Mouse (Mus musculus): Measurements from ENCODE around the gene Crip2. TPM values are rescaled to one million over a fixed set of nuclear protein-coding genes. Genes with fewer than 3 reads are reported as not detected.

Crip2 gene
- total RNA-seq, 1 experiment from 2014 or later: 0.40 TPM

DNA sequence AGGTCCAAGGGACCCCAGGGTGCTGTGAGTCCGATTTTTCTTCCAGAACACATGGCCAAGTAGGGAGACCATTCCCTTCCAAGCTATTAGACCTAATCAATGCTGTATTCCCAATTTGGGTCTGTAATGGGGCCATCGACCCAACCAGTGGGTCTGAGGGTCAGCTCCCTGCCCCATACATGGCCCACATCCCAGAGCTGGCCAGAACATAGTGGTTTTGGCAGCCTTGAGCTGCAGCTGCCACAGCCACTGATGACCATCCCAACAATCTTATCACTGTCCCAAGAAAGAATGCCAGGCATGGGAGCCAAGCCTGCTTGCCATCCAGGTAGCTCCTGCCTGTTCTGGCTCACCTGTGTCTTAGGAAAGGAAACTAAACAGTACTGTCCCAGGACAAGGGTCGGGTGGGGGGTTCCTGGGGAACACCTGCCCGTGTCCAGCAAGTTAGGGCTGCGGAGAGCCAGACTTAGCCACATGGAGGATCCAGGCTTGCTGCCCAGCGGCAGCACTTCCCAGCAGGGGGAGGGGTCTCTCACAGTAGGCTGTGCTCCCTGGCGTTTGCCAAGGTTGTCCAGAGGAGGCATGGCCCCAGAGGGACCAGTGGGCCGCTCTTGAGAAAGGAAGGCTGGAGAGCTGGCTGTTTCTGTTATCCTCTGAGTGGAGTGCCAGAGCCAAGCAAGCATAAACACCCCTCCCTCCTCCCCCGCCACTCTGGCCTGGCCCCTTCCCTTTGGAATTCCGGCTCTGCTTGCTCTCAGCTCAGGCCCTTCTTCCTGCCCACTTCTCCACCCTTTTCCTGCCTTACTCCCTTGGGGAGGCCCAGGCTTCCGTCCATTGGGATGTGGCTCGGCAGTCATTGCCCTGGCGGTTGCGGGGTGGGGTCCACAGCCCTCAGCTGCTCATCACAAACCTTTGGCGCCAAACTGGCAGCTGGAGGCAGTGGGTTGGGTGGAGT, 2.3 kb downstream of the Crip2 start:
- no peak for ATAC-seq (replicated peaks in 1 of 2; ENCODE audit: insufficient read depth in 1 of 2, low FRiP score in 2 of 2, low TSS enrichment in 1 of 2, low read depth in 1 of 2, poor library complexity in 2 of 2, severe bottlenecking in 2 of 2)

- no peak for ATAC-seq (replicated peaks in 1 of 2; ENCODE audit: insufficient read depth in 1 of 2, low FRiP score in 2 of 2, low TSS enrichment in 1 of 2, low read depth in 1 of 2, poor library complexity in 2 of 2, severe bottlenecking in 2 of 2)
Measured at GRCm38 (mm10) chr12:113143164-113143563, 3.1 kb downstream of the Crip2 start.

- peak in 1 of 2 experiments; percentile 12; a peak in 1 of 4 replicates for ATAC-seq (replicated peaks in 1 of 2; ENCODE audit: insufficient read depth in 1 of 2, low FRiP score in 2 of 2, low TSS enrichment in 1 of 2, low read depth in 1 of 2, poor library complexity in 2 of 2, severe bottlenecking in 2 of 2)
Measured at GRCm38 (mm10) chr12:113144001-113144756, 4.1 kb downstream of the Crip2 start.

DNA sequence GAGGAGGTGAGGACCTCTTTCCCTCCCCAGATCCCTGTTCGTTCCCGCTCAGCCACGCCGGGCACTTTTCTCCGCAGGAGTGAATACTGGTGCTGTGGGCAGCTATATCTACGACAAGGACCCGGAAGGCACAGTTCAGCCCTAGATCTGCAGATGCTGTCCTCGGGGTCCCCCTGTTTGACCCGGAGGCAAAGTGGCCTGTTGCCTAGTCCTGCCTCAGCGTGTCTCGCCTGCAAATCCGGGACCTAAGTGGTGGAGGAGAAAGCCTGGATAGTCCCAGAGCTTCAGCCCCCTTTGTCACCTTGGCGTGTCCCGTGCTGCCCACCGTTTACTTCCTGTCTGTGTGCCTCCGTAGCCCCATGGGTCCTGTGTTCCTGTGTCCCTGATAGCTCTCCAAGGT, 4.8 kb downstream of the Crip2 start:
- ATAC-seq (replicated peaks in 1 of 2; ENCODE audit: insufficient read depth in 1 of 2, low FRiP score in 2 of 2, low TSS enrichment in 1 of 2, low read depth in 1 of 2, poor library complexity in 2 of 2, severe bottlenecking in 2 of 2): no peak

- ATAC-seq (replicated peaks in 1 of 2; ENCODE audit: insufficient read depth in 1 of 2, low FRiP score in 2 of 2, low TSS enrichment in 1 of 2, low read depth in 1 of 2, poor library complexity in 2 of 2, severe bottlenecking in 2 of 2): no peak
Measured at GRCm38 (mm10) chr12:113145591-113145990, 5.6 kb downstream of the Crip2 start.

DNA sequence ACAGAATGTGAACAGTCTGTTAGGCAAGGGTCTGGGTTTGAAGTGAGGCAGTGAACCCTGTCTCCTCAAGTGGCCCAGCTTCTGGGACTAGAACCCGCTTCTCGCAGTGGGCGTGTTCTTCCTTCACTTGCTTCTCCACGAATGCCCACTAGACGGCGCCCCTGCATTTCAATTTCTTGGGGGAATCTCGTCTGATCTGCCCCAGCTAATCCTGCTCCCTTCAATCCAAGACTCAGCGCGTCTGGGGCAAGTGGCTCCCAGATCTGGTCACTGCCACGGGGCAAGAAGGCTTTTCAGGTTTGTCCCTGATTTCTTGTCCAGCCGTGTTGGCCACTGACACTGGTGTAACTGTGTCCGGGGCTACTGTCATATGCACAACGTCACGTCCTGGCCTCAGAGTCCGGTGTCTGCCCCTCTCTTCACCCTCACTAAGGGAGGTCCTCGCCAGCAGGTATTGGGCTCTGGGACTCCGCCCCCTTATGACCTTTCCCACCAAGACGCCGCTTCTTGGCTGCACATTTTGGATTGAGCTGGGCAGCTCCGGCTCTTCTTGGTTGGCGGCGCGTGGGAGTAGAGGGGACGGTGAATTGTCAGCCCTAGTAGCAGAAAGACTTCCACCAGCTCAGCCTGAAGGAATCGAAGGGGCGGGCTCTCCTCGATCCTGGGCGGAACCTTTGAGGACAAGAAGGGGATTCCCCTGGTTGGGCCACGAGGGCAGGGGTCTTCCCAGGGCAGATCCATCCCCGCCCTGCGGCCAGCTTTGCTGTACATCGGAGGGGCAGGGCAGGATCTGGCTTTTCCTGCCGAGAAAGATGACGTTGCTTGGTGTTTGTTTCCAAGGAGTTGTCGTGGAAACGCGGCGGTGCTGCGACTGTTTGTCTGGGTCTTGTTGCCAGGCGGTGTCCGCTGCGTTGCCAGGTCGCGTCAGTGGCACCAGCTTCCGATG, 6.3 kb downstream of the Crip2 start, which contains the start of gene Crip1:
Gene Crip1, plus strand, starts transcription at position 205 of the 946 bp plus-strand sequence.
- peak; percentile 56 to 60 for ATAC-seq (replicated peaks in 1 of 2; ENCODE audit: insufficient read depth in 1 of 2, low FRiP score in 2 of 2, low TSS enrichment in 1 of 2, low read depth in 1 of 2, poor library complexity in 2 of 2, severe bottlenecking in 2 of 2)

GRCm38 (mm10) chr12:113147481-113147880, 7.4 kb downstream of the Crip2 start:
- ATAC-seq (replicated peaks in 1 of 2; ENCODE audit: insufficient read depth in 1 of 2, low FRiP score in 2 of 2, low TSS enrichment in 1 of 2, low read depth in 1 of 2, poor library complexity in 2 of 2, severe bottlenecking in 2 of 2): no peak

- ATAC-seq (replicated peaks in 1 of 2; ENCODE audit: insufficient read depth in 1 of 2, low FRiP score in 2 of 2, low TSS enrichment in 1 of 2, low read depth in 1 of 2, poor library complexity in 2 of 2, severe bottlenecking in 2 of 2): no peak
Measured at GRCm38 (mm10) chr12:113148381-113149035, 8.5 kb downstream of the Crip2 start.

- no peak for ATAC-seq (replicated peaks in 1 of 2; ENCODE audit: insufficient read depth in 1 of 2, low FRiP score in 2 of 2, low TSS enrichment in 1 of 2, low read depth in 1 of 2, poor library complexity in 2 of 2, severe bottlenecking in 2 of 2)
Measured at GRCm38 (mm10) chr12:113149341-113149740, 9.3 kb downstream of the Crip2 start.

DNA sequence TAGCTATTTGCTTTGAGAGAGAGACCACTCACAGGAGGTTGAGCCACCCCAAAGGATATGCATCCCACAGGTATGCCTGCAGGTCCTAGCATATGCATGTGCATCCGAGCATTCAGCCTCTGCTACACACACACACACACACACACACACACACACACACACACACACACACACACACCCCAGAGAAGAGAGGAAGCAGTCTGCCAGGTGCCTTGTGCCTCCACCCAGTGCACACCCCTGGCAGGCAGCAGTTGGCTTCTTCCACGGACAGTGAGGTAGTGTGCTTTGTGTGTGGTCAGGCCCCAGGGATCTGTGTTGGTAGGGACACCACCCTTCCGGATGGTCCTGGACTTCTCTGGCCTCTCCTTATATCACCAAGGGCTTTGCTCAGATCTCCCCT, 9.9 kb downstream of the Crip2 start:
- ATAC-seq (replicated peaks in 1 of 2; ENCODE audit: insufficient read depth in 1 of 2, low FRiP score in 2 of 2, low TSS enrichment in 1 of 2, low read depth in 1 of 2, poor library complexity in 2 of 2, severe bottlenecking in 2 of 2): no peak

GRCm38 (mm10) chr12:113150591-113150990, 10.6 kb downstream of the Crip2 start:
- no peak for ATAC-seq (replicated peaks in 1 of 2; ENCODE audit: insufficient read depth in 1 of 2, low FRiP score in 2 of 2, low TSS enrichment in 1 of 2, low read depth in 1 of 2, poor library complexity in 2 of 2, severe bottlenecking in 2 of 2)

DNA sequence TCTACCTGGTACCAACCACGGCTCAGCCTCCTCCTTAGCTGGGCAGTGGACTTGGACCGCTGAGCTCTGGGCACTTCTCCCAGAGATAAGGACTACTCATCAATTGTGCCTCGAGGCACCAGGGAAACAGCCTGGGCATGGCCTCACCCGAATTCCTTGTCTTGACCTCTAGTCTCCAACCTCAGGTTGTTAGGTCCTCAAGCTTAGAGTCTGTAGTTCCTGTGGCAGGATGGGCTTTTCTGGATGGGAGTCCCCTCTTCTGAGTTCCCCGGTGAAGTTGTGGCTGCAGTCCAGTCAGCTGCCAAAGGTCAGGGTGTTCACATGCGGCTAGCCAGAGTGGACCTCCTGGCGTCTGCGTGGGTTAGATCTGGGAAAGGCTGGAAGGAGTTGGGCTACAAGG, 11.0 kb downstream of the Crip2 start:
- no peak for ATAC-seq (replicated peaks in 1 of 2; ENCODE audit: insufficient read depth in 1 of 2, low FRiP score in 2 of 2, low TSS enrichment in 1 of 2, low read depth in 1 of 2, poor library complexity in 2 of 2, severe bottlenecking in 2 of 2)

GRCm38 (mm10) chr12:113151661-113152271, 11.7 kb downstream of the Crip2 start:
- ATAC-seq (replicated peaks in 1 of 2; ENCODE audit: insufficient read depth in 1 of 2, low FRiP score in 2 of 2, low TSS enrichment in 1 of 2, low read depth in 1 of 2, poor library complexity in 2 of 2, severe bottlenecking in 2 of 2): peak in 1 of 2 experiments; percentile 7; a peak in 1 of 4 replicates

DNA sequence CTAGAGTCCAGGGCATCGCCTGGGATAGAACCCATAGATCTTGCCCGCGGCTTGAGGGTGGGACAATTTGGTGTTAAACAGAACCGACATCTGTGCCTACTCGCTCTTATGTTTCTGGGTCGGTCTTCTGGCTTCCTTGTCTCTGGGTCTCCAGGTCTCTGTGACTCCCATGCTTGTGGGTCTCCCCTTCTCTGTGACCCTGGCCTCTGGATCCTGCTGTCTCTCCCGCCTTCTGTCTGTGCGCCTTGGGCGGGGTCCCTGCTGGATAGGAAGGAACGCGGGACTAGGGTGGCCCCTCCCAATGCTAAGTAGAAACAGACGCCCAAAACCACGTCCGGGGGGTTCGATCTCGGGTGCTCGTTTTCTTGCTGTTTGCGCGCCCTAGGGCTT, 12.2 kb downstream of the Crip2 start:
- no peak for ATAC-seq (replicated peaks in 1 of 2; ENCODE audit: insufficient read depth in 1 of 2, low FRiP score in 2 of 2, low TSS enrichment in 1 of 2, low read depth in 1 of 2, poor library complexity in 2 of 2, severe bottlenecking in 2 of 2)

GRCm38 (mm10) chr12:113152991-113153525, 13.0 kb downstream of the Crip2 start:
- ATAC-seq (replicated peaks in 1 of 2; ENCODE audit: insufficient read depth in 1 of 2, low FRiP score in 2 of 2, low TSS enrichment in 1 of 2, low read depth in 1 of 2, poor library complexity in 2 of 2, severe bottlenecking in 2 of 2): no peak

GRCm38 (mm10) chr12:113153971-113154370, 13.9 kb downstream of the Crip2 start:
- ATAC-seq (replicated peaks in 1 of 2; ENCODE audit: insufficient read depth in 1 of 2, low FRiP score in 2 of 2, low TSS enrichment in 1 of 2, low read depth in 1 of 2, poor library complexity in 2 of 2, severe bottlenecking in 2 of 2): no peak
